Mouse (Mus musculus): ENCODE data around the gene Otogl.

DNA sequence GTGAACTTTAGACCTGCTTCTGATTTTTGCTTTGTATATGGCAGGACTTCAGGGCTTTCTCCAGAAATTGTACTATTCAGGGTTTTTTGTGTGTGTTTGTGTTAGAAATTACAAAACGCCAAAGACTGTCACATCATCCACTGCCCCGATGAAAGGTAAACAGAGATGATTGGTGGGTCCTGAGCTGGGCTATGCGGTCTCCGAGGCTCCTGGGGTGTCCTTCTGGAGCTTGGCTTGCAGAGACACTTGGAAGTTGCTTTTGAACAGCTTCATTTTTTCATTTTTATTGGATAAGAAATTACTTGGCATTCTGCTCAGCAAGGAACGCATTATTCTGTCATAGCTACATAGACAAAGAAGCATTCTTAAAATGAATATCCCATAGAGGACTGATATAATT is 44.7 kb upstream of the Otogl start:
- TF ChIP-seq CTCF (IDR thresholded peaks at IDR 0.05; ENCODE audit: low read depth, low read length) (no peak), GATA1 (IDR thresholded peaks at IDR 0.05; ENCODE audit: borderline replicate concordance, low read length) (no peak)

Measured in G1E (cell line).